Mouse (Mus musculus): ENCODE measurements around the gene Ncoa5. TPM values are rescaled to one million over a fixed set of nuclear protein-coding genes. Genes with fewer than 3 reads are reported as not detected.

Ncoa5 gene
- polyA plus RNA-seq, 1 experiment from 2014 or later, result 49.5 TPM

- Histone ChIP-seq H3K27me3 (ENCODE audit: control insufficient read depth, insufficient read depth, low read length) (peaks cover 19% of the 10 kb centered on the region), H3K36me3 (ENCODE audit: control insufficient read depth, insufficient read depth, low read length) (no peaks in the 10 kb centered on the region), H3K4me3 (replicated peaks; ENCODE audit: low read length) (no peak overlapping the region), H3K9me3 (replicated peaks; ENCODE audit: control insufficient read depth, low read length) (no peaks in the 10 kb centered on the region), H3K27ac (ENCODE audit: low read length) (no peak overlapping the region), H3K9ac (ENCODE audit: low read length) (no peak overlapping the region), H3K4me1 (ENCODE audit: control insufficient read depth, insufficient read depth, low read length) (no peaks in the 10 kb centered on the region), H3K4me2 (ENCODE audit: low read depth, low read length) (peak overlapping the region; percentile 15; the same call in 1 of the 2 replicates)
- ATAC-seq (ENCODE audit: insufficient read depth, low FRiP score), result no peak
- 16% methylated on average over 23 of the region's 23 CpGs for WGBS
Observed at GRCm38 (mm10) chr2:165070096-165070816, 35.6 kb upstream of the Ncoa5 start.

DNA sequence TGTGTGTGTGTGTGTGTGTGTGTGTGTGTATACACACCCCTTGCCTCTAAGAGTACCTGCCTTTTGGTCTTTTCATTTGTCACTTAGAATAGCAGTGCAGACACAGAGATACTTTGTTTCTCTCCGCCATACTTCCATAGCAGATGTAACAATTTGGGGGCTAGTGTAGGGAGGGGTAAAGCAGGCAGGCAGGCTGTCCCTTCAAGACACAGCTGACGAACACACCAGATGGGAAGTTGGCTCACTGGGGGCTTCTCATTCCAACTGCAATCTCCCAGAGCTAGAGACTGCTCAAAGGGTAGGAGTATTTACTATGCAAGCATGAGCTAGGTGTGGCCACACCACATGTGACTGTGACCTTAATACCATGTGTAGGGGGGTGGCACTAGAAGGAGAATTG is 34.1 kb upstream of the Ncoa5 start:
- no peaks in the 10 kb centered on the region for H3K36me3 ChIP-seq (ENCODE audit: control insufficient read depth, insufficient read depth, low read length)
- ATAC-seq (ENCODE audit: insufficient read depth, low FRiP score), result peak; percentile 59; the same call in 1 of the 2 replicates
- H3K27me3 ChIP-seq (ENCODE audit: control insufficient read depth, insufficient read depth, low read length), result peaks cover 9% of the 10 kb centered on the region
- no peak overlapping the region for H3K9ac ChIP-seq (ENCODE audit: low read length)
- no peaks in the 10 kb centered on the region for H3K9me3 ChIP-seq (replicated peaks; ENCODE audit: control insufficient read depth, low read length)
- H3K4me3 ChIP-seq (replicated peaks; ENCODE audit: low read length), result no peak overlapping the region
- WGBS, result 48% methylated on average over 2 of the region's 2 CpGs
- H3K4me1 ChIP-seq (ENCODE audit: control insufficient read depth, insufficient read depth, low read length), result no peaks in the 10 kb centered on the region
- no peak overlapping the region for H3K4me2 ChIP-seq (ENCODE audit: low read depth, low read length)
- no peak overlapping the region for H3K27ac ChIP-seq (ENCODE audit: low read length)

DNA sequence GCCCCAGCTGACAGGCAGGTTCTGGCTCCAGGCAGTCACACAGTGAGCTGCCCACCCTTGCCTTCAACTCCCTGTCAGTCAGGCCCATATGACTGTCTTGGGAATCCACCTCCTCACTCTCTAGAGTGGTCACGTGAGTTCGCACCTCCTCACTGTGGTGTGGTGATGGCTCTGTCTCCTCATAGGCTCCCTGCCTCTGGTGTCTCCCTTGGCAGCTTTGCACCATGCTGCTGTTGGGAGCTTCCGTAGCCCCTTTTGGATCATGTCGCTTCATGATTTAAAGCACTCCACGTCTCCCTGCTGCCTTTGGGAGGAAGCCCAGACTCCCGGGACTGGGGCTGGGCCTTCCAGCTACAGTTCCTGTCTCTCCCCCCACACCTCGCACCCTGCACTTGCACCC is 29.8 kb upstream of the Ncoa5 start:
- no peak overlapping the region for H3K9ac ChIP-seq (ENCODE audit: low read length)
- H3K27ac ChIP-seq (ENCODE audit: low read length), result no peak overlapping the region
- ATAC-seq (ENCODE audit: insufficient read depth, low FRiP score), result no peak
- no peaks in the 10 kb centered on the region for H3K9me3 ChIP-seq (replicated peaks; ENCODE audit: control insufficient read depth, low read length)
- H3K4me2 ChIP-seq (ENCODE audit: low read depth, low read length), result no peak overlapping the region
- H3K4me3 ChIP-seq (replicated peaks; ENCODE audit: low read length), result no peak overlapping the region
- 49% methylated on average over 7 of the region's 7 CpGs for WGBS
- H3K27me3 ChIP-seq (ENCODE audit: control insufficient read depth, insufficient read depth, low read length), result no peaks in the 10 kb centered on the region
- H3K36me3 ChIP-seq (ENCODE audit: control insufficient read depth, insufficient read depth, low read length), result no peaks in the 10 kb centered on the region
- H3K4me1 ChIP-seq (ENCODE audit: control insufficient read depth, insufficient read depth, low read length), result peaks cover 3% of the 10 kb centered on the region

- H3K27ac ChIP-seq (ENCODE audit: low read length), result 0 out of 2 replicates have a peak overlapping the region, but pooled peaks have one; percentile 23
- no peaks in the 10 kb centered on the region for H3K9me3 ChIP-seq (replicated peaks; ENCODE audit: control insufficient read depth, low read length)
- no peak overlapping the region for H3K4me3 ChIP-seq (replicated peaks; ENCODE audit: low read length)
- no peaks in the 10 kb centered on the region for H3K27me3 ChIP-seq (ENCODE audit: control insufficient read depth, insufficient read depth, low read length)
- H3K4me1 ChIP-seq (ENCODE audit: control insufficient read depth, insufficient read depth, low read length), result peaks cover 3% of the 10 kb centered on the region
- H3K9ac ChIP-seq (ENCODE audit: low read length), result no peak overlapping the region
- no peaks in the 10 kb centered on the region for H3K36me3 ChIP-seq (ENCODE audit: control insufficient read depth, insufficient read depth, low read length)
- no peak for ATAC-seq (ENCODE audit: insufficient read depth, low FRiP score)
- 0 out of 2 replicates have a peak overlapping the region, but pooled peaks have one; percentile 12 for H3K4me2 ChIP-seq (ENCODE audit: low read depth, low read length)
- WGBS, result 49% methylated on average over 16 of the region's 16 CpGs
Observed at GRCm38 (mm10) chr2:165061638-165062433, 27.2 kb upstream of the Ncoa5 start.

DNA sequence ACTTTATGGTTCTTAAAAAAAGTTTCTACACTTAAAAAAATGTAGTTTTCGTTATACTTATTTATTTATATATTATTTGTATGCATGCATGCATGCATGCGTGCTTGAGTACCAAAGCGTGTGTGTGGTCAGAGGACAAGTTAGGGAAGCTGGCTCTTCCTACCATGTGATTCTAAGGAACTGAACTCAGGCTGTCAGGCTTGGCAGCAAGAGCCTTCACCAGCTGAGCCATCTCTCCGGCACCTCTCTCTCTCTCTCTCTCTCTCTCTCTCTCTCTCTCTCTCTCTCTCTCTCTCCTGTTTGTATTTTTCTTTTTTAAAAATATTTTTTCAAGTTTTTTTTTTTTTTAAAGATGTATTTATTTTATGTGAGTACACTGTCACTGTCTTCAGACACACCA is 25.3 kb upstream of the Ncoa5 start:
- no peak for ATAC-seq (ENCODE audit: insufficient read depth, low FRiP score)
- WGBS, result 94% methylated on average over 4 of the region's 4 CpGs
- Histone ChIP-seq H3K36me3 (ENCODE audit: control insufficient read depth, insufficient read depth, low read length) (no peaks in the 10 kb centered on the region), H3K9me3 (replicated peaks; ENCODE audit: control insufficient read depth, low read length) (no peaks in the 10 kb centered on the region), H3K27ac (ENCODE audit: low read length) (no peak overlapping the region), H3K4me1 (ENCODE audit: control insufficient read depth, insufficient read depth, low read length) (peaks cover 7% of the 10 kb centered on the region), H3K9ac (ENCODE audit: low read length) (no peak overlapping the region), H3K4me3 (replicated peaks; ENCODE audit: low read length) (no peak overlapping the region), H3K27me3 (ENCODE audit: control insufficient read depth, insufficient read depth, low read length) (no peaks in the 10 kb centered on the region), H3K4me2 (ENCODE audit: low read depth, low read length) (no peak overlapping the region)

DNA sequence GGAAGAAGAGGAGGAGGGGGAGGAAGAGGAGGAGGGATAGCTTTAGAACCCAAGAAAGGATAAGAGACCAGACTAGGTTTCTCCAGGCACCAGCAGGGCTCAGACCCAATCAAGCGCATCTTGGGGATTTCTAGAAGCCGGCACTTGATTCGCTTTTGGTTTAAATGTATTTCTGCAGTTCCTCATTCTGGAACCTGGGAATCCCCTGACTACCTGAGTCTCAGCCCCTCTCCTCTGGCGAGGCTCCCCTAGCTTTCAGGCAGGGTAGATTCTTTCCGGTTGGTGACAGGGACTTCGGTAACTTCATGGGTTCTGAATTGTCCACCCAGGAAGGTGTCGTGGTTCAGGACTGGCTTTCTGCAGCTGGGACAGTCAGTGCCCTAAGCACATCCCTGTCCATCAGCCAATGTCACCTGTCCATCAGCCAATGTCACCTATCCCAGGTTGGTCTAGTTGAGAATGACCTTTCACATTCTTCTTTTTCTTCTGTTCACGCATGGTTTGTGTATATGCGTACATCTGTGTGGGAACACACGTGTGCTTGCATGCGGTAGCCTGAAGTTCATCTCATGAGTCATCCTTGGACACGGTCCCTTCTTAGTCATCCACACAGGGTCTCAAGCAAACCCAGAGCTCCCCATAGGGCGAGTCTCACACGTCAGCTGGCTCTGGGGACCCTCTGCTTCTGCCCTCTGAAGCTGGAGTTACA is 21.9 kb upstream of the Ncoa5 start:
- Histone ChIP-seq H3K27me3 (ENCODE audit: control insufficient read depth, insufficient read depth, low read length) (no peaks in the 10 kb centered on the region), H3K9me3 (replicated peaks; ENCODE audit: control insufficient read depth, low read length) (no peaks in the 10 kb centered on the region; the same call in 1 of the 2 replicates), H3K4me2 (ENCODE audit: low read depth, low read length) (peak overlapping the region; percentile 55), H3K9ac (ENCODE audit: low read length) (no peak overlapping the region), H3K36me3 (ENCODE audit: control insufficient read depth, insufficient read depth, low read length) (no peaks in the 10 kb centered on the region), H3K4me3 (replicated peaks; ENCODE audit: low read length) (peak overlapping the region; percentile 42), H3K27ac (ENCODE audit: low read length) (no peak overlapping the region), H3K4me1 (ENCODE audit: control insufficient read depth, insufficient read depth, low read length) (peaks cover 6% of the 10 kb centered on the region; the same call in 1 of the 2 replicates)
- ATAC-seq (ENCODE audit: insufficient read depth, low FRiP score), result no peak
- 76% methylated on average over 14 of the region's 14 CpGs for WGBS

GRCm38 (mm10) chr2:165055905-165056304 is 21.2 kb upstream of the Ncoa5 start:
- Histone ChIP-seq H3K9me3 (replicated peaks; ENCODE audit: control insufficient read depth, low read length) (no peaks in the 10 kb centered on the region; the same call in 1 of the 2 replicates), H3K27ac (ENCODE audit: low read length) (no peak overlapping the region), H3K4me1 (ENCODE audit: control insufficient read depth, insufficient read depth, low read length) (0 out of 2 replicates have a peak, but pooled peaks cover 6% of the 10 kb centered on the region), H3K4me2 (ENCODE audit: low read depth, low read length) (peak overlapping the region; percentile 55), H3K36me3 (ENCODE audit: control insufficient read depth, insufficient read depth, low read length) (no peaks in the 10 kb centered on the region), H3K27me3 (ENCODE audit: control insufficient read depth, insufficient read depth, low read length) (no peaks in the 10 kb centered on the region), H3K4me3 (replicated peaks; ENCODE audit: low read length) (peak overlapping the region; percentile 42), H3K9ac (ENCODE audit: low read length) (peak overlapping the region; percentile 17; the same call in 1 of the 2 replicates)
- WGBS, result 1% methylated on average over 7 of the region's 7 CpGs
- ATAC-seq (ENCODE audit: insufficient read depth, low FRiP score), result no peak

- peak; percentile 83 for ATAC-seq (ENCODE audit: insufficient read depth, low FRiP score)
- Histone ChIP-seq H3K4me1 (ENCODE audit: control insufficient read depth, insufficient read depth, low read length) (0 out of 2 replicates have a peak, but pooled peaks cover 6% of the 10 kb centered on the region), H3K4me3 (replicated peaks; ENCODE audit: low read length) (peak within 1 kb of the TSS; percentile 42), H3K27me3 (ENCODE audit: control insufficient read depth, insufficient read depth, low read length) (no peaks in the 10 kb centered on the region), H3K4me2 (ENCODE audit: low read depth, low read length) (peak within 1 kb of the TSS; percentile 55), H3K9ac (ENCODE audit: low read length) (peak within 1 kb of the TSS; percentile 50), H3K36me3 (ENCODE audit: control insufficient read depth, insufficient read depth, low read length) (no peaks in the 10 kb centered on the region), H3K9me3 (replicated peaks; ENCODE audit: control insufficient read depth, low read length) (no peaks in the 10 kb centered on the region; the same call in 1 of the 2 replicates), H3K27ac (ENCODE audit: low read length) (no peak within 1 kb of the TSS)
- 11% methylated on average over 25 of the region's 25 CpGs for WGBS
Observed at GRCm38 (mm10) chr2:165054888-165055852, 20.5 kb upstream of the Ncoa5 start, which contains the start of gene Cd40. Gene Cd40, plus strand, starts transcription at chr2:165055627.

All from stomach, embryonic 16.5 days (tissue).